Mouse (Mus musculus): ENCODE measurements around the gene Olfr960. TPM values are rescaled to one million over a fixed set of nuclear protein-coding genes. Genes with fewer than 3 reads are reported as not detected.

Gene Olfr960
- total RNA-seq (2012; rRNA removed), result not detected in 2 replicates
- not detected for polyA plus RNA-seq (2012; ENCODE audit: insufficient read depth in 1 of 2, insufficient read length in 2 of 2, low read depth in 1 of 2, low replicate concordance in 2 of 2, missing spikeins in 1 of 2)

GRCm38 (mm10) chr9:39621073-39621472, at the start of gene Olfr960:
Gene Olfr960 (plus strand): TSS chr9:39621373.
- no peak for TF ChIP-seq MYB (IDR thresholded peaks at IDR 0.05; ENCODE audit: low read depth, low read length)
- TF ChIP-seq NELFE (IDR thresholded peaks at IDR 0.05; ENCODE audit: low read depth, low read length), result no peak
- TF ChIP-seq CHD2 (IDR thresholded peaks at IDR 0.05; ENCODE audit: low read length), result no peak
- no peak for TF ChIP-seq ETS1 (IDR thresholded peaks at IDR 0.05; ENCODE audit: low read depth, low read length)
- TF ChIP-seq HCFC1 (IDR thresholded peaks at IDR 0.05; ENCODE audit: low read depth, low read length), result no peak
- no peak for TF ChIP-seq SIN3A (IDR thresholded peaks at IDR 0.05; ENCODE audit: low read length)
- no peak for TF ChIP-seq USF1 (IDR thresholded peaks at IDR 0.05; ENCODE audit: low read depth, low read length)
- no peak for TF ChIP-seq MAZ (IDR thresholded peaks at IDR 0.05; ENCODE audit: low read depth, low read length)
- no peak for TF ChIP-seq USF2 (IDR thresholded peaks at IDR 0.05; ENCODE audit: borderline replicate concordance in 1 of 2, insufficient read depth in 1 of 2, low read depth in 1 of 2, low read length in 2 of 2)
- TF ChIP-seq RCOR1 (IDR thresholded peaks at IDR 0.05; ENCODE audit: low read depth, low read length), result no peak
- TF ChIP-seq MYC (IDR thresholded peaks at IDR 0.05; ENCODE audit: low read depth, low read length), result no peak
- no peak for TF ChIP-seq POLR2AphosphoS5 (IDR thresholded peaks at IDR 0.05; ENCODE audit: borderline replicate concordance, low read depth, low read length)
- TF ChIP-seq ZC3H11A (IDR thresholded peaks at IDR 0.05; ENCODE audit: low read depth, low read length), result no peak
- TF ChIP-seq POLR2A (IDR thresholded peaks at IDR 0.05; ENCODE audit: control insufficient read depth in 1 of 2, insufficient read depth in 1 of 2, low read depth in 1 of 2, low read length in 2 of 2, poor library complexity in 1 of 2), result no peak
- no peak for TF ChIP-seq TCF12 (IDR thresholded peaks at IDR 0.05; ENCODE audit: low read depth, low read length)
- no peak for TF ChIP-seq MAX (IDR thresholded peaks at IDR 0.05; ENCODE audit: low read length)
- no peaks in the 10 kb centered on the region for H3K36me3 ChIP-seq (ENCODE audit: control insufficient read depth in 1 of 2, insufficient read depth in 2 of 2, low read length in 2 of 2)
- no peak within 1 kb of the TSS for H3K9ac ChIP-seq (ENCODE audit: control insufficient read depth, low read depth, low read length, poor library complexity, severe bottlenecking)
- H3K27me3 ChIP-seq (ENCODE audit: control insufficient read depth in 1 of 2, insufficient read depth in 2 of 2, low read length in 2 of 2), result no peaks in the 10 kb centered on the region
- no peaks in the 10 kb centered on the region for H3K9me3 ChIP-seq (replicated peaks; ENCODE audit: insufficient read depth, low read length)
- H3K27ac ChIP-seq (ENCODE audit: control insufficient read depth, low read depth, low read length), result no peak within 1 kb of the TSS
- no peak for DNase-seq (ENCODE audit: low read depth, low spot score)
- H3K79me2 ChIP-seq (ENCODE audit: control insufficient read depth, insufficient read depth, low read length, poor library complexity), result no peaks in the 10 kb centered on the region
- H3K4me3 ChIP-seq (ENCODE audit: control insufficient read depth in 1 of 2, insufficient read depth in 1 of 2, low read depth in 2 of 2, low read length in 2 of 2), result no peak within 1 kb of the TSS
- H3K4me1 ChIP-seq (ENCODE audit: control insufficient read depth in 1 of 2, insufficient read depth in 2 of 2, low read length in 2 of 2), result no peaks in the 10 kb centered on the region

DNA sequence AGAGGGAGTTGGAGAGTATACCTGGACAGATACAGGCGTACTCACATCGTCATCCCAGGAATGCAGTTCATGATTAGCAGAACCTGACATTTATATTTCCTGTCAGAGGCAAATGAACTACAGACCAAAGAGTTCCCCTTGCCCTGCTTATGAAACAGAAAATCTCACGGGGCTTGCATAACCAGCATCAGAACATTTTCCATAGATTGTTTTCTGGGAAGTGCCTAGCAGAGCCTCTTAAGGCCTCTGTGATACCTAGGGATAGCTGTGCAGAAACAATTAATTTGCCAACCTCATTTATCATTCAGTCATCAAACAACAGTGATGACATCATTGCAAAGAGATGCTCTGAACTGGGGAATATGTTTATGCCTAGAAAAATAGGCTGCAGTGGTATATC, 45.7 kb upstream of the Olfr960 start, which contains the start of gene Olfr959:
Olfr959 (minus strand) TSS at position 101 of the 400 bp plus-strand sequence.
- Histone ChIP-seq H3K9ac (ENCODE audit: control insufficient read depth, low read depth, low read length, poor library complexity, severe bottlenecking) (no peak within 1 kb of the TSS), H3K4me1 (ENCODE audit: control insufficient read depth in 1 of 2, insufficient read depth in 2 of 2, low read length in 2 of 2) (no peaks in the 10 kb centered on the region), H3K9me3 (replicated peaks; ENCODE audit: insufficient read depth, low read length) (no peaks in the 10 kb centered on the region), H3K27ac (ENCODE audit: control insufficient read depth, low read depth, low read length) (no peak within 1 kb of the TSS), H3K4me3 (ENCODE audit: control insufficient read depth in 1 of 2, insufficient read depth in 1 of 2, low read depth in 2 of 2, low read length in 2 of 2) (no peak within 1 kb of the TSS), H3K36me3 (ENCODE audit: control insufficient read depth in 1 of 2, insufficient read depth in 2 of 2, low read length in 2 of 2) (no peaks in the 10 kb centered on the region), H3K79me2 (ENCODE audit: control insufficient read depth, insufficient read depth, low read length, poor library complexity) (no peaks in the 10 kb centered on the region), H3K27me3 (ENCODE audit: control insufficient read depth in 1 of 2, insufficient read depth in 2 of 2, low read length in 2 of 2) (no peaks in the 10 kb centered on the region)
- TF ChIP-seq USF1 (IDR thresholded peaks at IDR 0.05; ENCODE audit: low read depth, low read length) (no peak), MAFK (IDR thresholded peaks at IDR 0.05; ENCODE audit: borderline replicate concordance, low read depth, low read length) (no peak), NRF1 (IDR thresholded peaks at IDR 0.05; ENCODE audit: insufficient read depth, low read depth, low read length, poor library complexity, severe bottlenecking) (no peak), POLR2A (IDR thresholded peaks at IDR 0.05; ENCODE audit: control insufficient read depth in 1 of 2, insufficient read depth in 1 of 2, low read depth in 1 of 2, low read length in 2 of 2, poor library complexity in 1 of 2) (no peak), CHD2 (IDR thresholded peaks at IDR 0.05; ENCODE audit: low read length) (no peak), ZNF384 (IDR thresholded peaks at IDR 0.05; ENCODE audit: low read depth, low read length) (no peak), RCOR1 (IDR thresholded peaks at IDR 0.05; ENCODE audit: low read depth, low read length) (no peak), ZKSCAN1 (IDR thresholded peaks at IDR 0.05; ENCODE audit: low read depth, low read length) (no peak), TAL1 (IDR thresholded peaks at IDR 0.05; ENCODE audit: low read length) (no peak), GABPA (IDR thresholded peaks at IDR 0.05; ENCODE audit: low read depth, low read length) (no peak)
- DNase-seq (ENCODE audit: low read depth, low spot score), result no peak

All from MEL (cell line).